Mouse (Mus musculus): ENCODE measurements around the gene Anapc15.
"Not testable (repeated sequence)": the region's sequence is repeated elsewhere in the genome, so short reads cannot be mapped to it uniquely, and the experiment has no call there.

Anapc15 gene

GRCm38 (mm10) chr7:101949008-101949407, 85.5 kb downstream of the Anapc15 start:
- not testable (repeated sequence) for DNase-seq (ENCODE audit: low spot score in 2 of 2)
